Mouse (Mus musculus) liver, adult (tissue): ENCODE measurements around the gene Ms4a3.

Experiments
- GATA4 ChIP-seq: IDR thresholded peaks from 2 replicates; pipeline ENCODE4 v1.6.1; 2014; ENCODE audit warnings: mild to moderate bottlenecking, low read length; ENCODE audit not compliant: insufficient replicate concordance

Gene Ms4a3

DNA sequence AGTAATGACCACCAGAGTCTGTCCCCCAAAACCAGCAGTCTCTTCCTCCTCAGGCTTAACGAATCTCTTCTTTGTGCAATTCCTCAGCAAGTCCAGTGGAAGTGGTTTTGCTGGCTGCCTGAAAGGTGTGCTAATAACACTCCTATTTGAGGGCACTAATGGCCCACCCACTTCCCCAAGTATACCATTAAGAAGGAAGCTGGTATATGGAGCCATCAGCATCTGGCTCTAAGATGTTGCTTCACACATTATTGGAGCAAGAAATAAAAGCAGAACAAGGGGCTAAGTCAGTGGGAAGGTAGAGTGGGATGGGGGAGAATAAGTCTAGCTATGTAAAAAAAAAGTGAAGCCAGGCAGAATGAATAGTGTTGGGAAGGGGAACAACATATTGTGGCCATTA, at the start of gene Ms4a3:
Gene Ms4a3, minus strand, starts transcription at position 120 of the 400 bp plus-strand sequence.
- TF ChIP-seq GATA4 = no peak

DNA sequence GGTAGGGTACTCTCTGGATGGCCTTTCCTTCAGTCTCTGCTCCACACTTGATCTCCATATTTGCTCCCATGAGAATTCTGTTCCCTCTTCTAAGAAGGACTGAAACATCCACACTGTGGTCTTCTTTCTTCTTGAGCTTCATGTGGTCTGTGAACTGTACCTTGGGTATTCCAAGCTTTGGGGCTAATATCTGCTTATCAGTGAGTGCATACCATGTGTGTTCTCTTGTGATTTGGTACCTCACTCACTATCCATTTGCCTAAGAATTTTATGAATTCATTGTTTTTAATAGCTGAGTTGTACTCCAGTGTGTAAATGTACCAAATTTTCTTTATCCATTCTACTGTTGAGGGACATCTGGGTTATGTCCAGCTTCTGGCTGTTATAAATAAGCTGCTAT, 20.9 kb upstream of the Ms4a3 start:
- TF ChIP-seq GATA4 = no peak

DNA sequence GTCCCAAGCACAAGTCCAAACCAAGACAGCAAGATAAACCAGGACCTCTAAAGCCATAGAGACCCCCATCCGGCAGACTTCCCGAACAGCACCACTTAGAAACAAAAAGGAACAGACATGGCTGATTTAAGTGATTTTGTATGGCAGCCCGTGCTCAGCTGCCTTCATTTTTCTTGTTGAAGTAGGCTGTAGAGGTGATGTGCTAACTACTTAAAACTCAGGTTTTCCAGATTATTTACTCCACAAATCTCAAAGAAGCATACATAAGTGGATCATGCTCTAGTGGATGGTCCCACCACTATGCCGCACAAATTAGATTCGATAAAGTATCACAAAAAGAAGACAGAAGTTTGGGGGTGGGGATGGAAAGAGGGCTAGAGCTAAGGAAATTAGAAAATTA, 19.8 kb upstream of the Ms4a3 start, which contains the start of gene Oosp2:
Gene Oosp2, minus strand, starts transcription at position 101 of the 400 bp plus-strand sequence.
- TF ChIP-seq GATA4 = no peak

DNA sequence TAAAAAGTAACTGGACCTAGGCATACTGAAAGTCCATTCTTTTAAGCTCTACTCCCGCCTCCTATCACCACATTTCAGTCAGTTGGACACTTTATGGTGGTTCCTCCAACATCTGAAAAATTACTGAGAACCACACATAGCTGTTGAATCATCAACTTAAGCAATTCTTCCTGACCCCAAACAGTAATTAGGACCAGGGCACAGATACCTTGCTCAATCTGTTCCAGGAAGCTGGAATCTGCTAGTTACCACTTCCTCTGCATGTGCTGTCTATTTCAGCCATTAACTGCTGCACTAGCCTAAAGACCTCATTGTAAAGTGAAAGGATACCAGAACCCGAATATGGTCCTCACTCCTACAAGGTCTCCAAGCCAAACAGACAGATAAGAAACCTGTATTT, 18.5 kb upstream of the Ms4a3 start:
- no peak for TF ChIP-seq GATA4

DNA sequence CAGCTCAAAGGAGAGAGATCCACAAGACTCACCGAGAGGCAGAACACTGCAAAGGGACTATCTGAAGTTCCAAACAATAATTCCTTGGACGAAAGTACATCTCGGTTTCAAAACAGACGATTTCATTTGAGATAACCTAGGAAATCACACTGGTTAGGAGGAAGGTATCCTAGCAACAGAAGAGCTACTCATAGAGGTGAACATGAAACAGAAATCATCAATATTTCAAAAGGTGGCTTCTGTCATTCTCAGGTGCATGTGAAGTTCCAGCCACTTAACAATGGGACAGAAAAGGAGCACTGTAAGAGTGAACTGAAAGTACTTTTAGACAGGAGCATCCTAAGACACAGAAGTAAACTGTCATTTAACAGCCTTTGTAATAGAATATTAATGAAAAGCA, 8.9 kb upstream of the Ms4a3 start:
- no peak for TF ChIP-seq GATA4

DNA sequence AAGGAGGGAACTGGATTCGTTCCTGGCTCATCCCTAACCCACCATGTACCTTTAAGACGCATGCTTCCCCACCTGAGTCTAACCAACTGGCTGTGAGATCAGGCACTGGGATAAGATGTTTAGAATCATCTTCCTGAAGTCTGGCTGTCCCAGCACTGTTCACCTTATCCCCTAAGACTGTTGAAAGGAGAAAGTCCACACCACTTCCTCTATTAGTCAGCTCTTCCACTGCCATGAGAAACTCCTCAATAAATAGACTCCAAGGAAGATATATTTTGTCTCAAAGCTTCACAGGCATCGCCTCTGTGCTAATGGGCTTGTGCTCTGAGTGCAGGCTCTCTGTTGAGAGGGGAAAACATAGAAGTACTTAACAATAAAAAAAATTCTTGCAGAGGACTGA, 5.5 kb upstream of the Ms4a3 start:
- TF ChIP-seq GATA4 = no peak

DNA sequence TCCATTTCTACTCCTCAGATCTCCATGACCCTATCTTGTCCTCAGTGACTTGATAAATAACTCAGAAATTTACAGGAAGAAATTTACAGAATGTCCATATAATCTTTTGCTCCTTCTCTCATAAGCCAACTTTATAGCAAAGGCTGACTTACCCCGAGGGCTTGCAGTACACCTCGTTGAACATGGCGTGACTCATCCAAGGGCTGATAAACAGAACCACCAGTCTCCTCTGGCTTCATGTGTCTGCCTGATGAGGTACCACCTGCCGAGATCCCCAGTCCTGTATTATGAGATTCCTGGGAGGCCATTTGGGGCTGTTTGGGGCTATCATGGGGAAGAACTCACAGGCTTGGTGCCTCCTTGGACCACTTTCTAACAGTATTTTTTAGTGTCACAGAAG, 1.6 kb downstream of the Ms4a3 start:
- no peak for TF ChIP-seq GATA4

DNA sequence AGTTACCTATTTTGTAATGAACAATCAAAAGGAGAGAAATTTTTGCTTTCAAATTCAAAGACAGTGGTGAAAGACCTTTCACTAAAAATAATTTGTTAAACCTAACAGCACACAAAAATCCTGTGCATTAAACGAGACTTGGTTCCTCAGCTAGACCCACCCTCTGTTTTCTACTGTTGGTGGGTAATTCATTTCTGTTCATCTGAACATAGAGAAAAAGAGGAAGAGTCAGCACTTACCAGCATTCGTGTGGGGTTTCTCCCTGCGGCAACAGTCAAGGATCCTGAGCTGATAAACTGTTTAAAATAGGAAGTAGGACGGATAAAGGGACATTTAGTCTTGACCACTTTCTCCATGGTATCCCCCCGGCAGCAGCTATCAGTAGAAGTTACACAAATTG, 5.1 kb downstream of the Ms4a3 start:
- no peak for TF ChIP-seq GATA4

DNA sequence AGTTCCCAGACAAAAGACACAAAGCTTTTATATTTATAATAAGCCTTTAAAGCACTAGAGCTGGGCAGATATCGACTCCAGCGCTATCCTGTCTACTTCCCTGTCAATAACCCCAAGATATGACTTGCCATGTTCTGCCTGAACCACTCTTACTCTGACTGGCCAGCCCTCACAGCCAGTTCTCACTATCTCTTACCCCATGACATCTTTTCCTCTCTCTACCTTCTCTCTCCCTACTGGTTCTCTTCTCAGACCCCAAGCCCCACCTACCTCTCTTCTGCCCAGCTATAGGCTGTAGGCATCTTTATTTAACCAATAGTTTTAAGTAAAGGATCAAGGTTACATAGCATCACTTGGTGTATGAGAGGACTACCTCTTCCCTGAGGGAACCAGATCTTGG, 6.3 kb downstream of the Ms4a3 start:
- no peak for TF ChIP-seq GATA4

DNA sequence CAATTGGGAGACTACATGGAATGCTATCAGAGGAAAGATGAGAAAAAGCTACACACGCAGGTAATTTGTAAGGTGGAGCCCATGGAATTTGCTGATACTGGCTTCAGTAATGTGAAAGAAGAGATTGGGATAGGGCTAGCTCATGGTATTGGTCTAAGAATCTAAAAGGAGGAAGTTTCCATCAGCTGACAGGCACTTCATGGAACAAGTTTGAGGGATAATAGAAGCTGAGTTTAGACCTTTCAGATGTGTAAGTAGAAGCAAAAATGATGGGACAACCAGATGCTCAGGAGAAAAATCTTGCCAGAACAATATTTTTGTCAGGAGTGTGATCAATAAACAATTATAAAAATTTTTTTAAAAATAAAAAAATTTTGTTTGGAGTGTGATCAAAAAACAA, 6.9 kb downstream of the Ms4a3 start:
- no peak for TF ChIP-seq GATA4

DNA sequence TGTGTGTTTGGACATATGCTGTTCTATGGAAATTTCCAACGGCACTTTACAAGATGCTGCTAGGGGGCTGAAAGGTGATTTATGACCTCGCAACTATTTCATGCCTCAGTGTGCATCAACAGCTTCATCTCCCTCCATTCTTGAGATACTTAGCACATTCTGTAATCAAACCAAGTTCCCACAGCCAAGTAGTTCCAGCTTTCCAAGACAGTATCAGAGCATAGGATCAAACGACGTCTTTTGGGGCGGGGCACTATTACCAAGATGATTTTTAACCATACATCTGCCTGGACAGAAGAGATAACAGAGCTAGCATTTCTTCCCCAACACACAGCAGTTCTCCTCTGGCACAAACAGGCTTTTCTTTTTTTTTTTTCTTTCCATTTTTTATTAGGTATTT, 15.4 kb downstream of the Ms4a3 start:
- TF ChIP-seq GATA4 = no peak

DNA sequence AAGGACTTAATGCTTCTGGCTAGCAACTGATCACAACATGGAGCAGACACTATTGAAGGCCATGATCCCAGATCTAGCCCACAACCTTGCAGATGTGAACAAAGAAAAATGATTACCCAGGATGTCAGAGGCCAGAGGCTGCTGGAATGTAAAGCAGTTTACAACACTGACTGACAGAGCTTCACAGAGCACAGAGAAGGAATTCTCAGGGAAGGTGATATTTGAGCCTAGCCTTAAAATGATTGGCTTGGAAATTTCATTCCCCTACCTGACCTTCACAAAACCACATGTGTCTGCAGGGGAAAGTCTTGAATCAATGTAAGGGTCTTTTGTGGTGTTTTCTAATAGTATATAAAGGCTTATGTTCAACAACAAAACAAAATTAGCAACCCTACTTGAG, 15.9 kb downstream of the Ms4a3 start:
- no peak for TF ChIP-seq GATA4

DNA sequence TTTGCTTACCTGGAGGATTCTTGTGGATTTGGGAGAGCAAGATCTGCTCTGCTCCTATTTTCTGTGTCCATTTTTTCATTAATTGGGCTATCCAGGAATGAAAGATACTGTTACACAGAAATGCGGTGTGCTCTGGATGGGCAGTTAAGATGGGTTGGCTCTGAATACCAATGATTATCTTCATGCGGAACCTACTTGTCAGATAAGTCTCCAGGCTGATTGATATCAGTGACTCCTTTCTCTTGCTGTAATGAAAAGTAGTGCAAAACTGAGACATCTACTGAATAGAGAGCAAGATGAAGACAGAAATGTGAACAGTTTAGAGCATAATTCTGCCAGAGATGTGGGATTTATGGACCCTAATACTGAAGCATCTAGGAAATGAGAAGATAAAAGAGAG, 17.1 kb downstream of the Ms4a3 start, which contains the start of gene Ms4a2:
Gene Ms4a2, minus strand, starts transcription at position 169 of the 400 bp plus-strand sequence.
- TF ChIP-seq GATA4 = no peak

DNA sequence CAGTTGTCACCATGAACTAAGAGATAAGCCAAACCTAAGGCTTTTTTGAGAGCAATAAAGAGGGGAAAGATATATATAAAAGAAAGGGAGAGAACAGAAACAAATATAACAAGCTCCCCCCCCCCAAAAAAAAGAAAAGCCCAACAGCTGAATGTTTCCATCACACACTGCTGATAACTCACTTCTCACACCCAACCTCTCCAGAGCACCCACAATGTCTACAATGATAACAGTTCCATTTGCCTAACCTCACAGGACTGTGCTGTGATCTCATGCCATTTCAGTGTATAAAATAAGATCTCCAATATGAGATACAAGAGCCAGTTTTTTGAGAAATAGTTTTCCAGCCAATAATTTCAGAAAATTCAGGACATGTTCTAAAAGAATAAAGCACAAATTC, 22.7 kb downstream of the Ms4a3 start:
- no peak for TF ChIP-seq GATA4

DNA sequence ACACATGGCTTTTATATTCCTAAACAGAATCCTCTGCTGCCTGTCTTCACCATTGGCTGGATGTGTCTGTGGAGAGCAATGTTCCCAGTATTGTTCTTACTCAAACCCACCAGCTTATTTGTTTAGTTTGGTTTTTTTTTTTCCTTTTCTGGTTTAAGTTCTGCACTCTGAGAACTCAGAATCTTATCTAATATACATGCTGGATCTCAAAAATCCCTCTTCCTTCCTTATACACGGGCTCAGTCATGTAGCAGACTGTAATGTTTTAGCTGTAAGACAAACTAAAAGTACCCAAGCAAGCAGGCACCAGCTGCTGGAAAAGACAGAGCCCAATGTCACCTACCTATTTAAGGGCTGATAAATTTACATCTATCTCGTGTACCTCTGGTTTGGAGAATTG, 25.8 kb downstream of the Ms4a3 start:
- no peak for TF ChIP-seq GATA4

DNA sequence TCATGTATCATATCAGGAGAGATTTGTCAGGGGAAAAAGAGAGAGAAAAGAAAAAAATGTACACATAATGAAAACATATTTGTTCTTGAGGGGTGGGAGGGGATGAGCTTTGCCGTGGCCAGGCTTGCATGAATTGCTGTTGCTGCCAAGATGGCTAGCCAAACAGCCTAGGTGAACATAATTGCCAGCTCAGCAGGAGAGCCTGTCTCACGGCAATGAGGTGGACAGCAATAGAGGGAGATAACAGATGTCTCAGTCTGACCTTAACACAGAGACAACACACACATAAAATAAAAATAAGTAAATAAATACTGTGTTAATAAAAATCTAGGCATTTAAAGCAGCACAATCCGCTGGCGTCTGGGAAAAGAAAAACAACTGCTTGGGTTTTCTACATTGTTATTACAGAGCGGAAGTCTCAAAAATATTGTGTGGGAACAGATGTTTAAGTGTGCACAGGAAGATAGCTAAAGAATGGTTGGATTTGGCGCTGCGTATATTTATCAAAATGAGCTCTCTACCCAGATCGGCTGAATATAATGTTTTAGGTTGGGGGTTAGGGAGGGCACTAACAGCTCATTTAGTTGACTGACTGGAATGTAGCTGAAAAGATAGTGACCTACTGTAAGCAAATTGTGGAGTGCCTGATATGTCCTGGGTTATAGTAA, 26.7 kb downstream of the Ms4a3 start:
- TF ChIP-seq GATA4 = no peak

DNA sequence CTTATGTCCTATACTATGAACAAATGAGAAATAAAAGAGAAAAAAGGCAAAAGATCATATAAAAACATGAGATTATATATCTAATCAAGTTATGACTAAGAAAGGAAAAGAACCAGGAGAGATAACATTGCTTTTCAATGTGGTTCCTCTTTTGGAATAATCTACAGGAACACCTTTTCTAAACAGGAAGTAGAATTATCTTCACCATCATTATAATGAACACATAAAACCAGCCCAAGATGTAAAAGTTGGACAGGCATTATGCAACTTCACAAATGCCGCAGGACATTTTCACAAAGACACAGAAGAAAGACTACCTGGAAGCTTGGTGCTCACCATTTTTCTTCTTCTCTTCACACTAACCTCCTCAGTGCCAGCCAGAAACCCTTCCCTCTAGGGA, 27.6 kb downstream of the Ms4a3 start:
- no peak for TF ChIP-seq GATA4
